Mouse (Mus musculus): Measurements from ENCODE around the gene Ushbp1.

- TF ChIP-seq GATA1 (IDR thresholded peaks at IDR 0.05; ENCODE audit: low read length) (no peak), TAL1 (IDR thresholded peaks at IDR 0.05; ENCODE audit: low read length) (no peak)
These were observed 5.2 kb upstream of the Ushbp1 start for GRCm38 (mm10) chr8:71400826-71401225.

All from erythroblast, embryonic 14.5 days (primary cell).